Mouse (Mus musculus) thymus, postnatal 10 days (tissue): ENCODE results near the gene Klk14.
A peak's percentile ranks its signal among the peaks of the same experiment; 100 is the strongest.
"Not testable (repeated sequence)": the region's sequence is repeated elsewhere in the genome, so short reads cannot be mapped to it uniquely, and the experiment has no call there.

ENCODE experiments used
- DNase-seq, 2 experiments: peaks; one replicate each; pipeline ENCODE4 v3.0.0; 2021; ENCODE audit warnings: low spot score in 2 of 2

The Klk14 gene

DNA sequence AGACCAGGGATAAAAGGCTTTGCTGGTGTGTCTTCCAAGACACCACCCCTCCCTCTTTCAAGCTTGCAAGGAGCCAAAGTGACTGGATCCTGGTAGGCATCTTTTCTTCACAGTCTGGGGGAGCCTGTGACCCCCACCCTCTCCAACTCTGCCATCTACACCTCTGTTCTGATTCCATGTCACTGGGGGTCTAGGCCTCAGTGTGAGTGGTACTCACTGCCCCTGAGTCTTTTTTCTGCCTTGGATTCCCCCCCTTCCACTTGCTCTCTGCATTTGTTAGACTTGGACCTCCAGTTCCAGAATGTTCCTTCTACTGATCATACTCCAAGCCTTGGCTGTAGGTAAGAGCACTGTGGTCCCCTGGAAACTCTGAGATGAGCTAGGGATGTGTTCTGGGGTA lies at the start of gene Klk14:
TSS of gene Klk14 (plus strand) at position 301 of the 400 bp plus-strand sequence.
- no peak for DNase-seq

DNA sequence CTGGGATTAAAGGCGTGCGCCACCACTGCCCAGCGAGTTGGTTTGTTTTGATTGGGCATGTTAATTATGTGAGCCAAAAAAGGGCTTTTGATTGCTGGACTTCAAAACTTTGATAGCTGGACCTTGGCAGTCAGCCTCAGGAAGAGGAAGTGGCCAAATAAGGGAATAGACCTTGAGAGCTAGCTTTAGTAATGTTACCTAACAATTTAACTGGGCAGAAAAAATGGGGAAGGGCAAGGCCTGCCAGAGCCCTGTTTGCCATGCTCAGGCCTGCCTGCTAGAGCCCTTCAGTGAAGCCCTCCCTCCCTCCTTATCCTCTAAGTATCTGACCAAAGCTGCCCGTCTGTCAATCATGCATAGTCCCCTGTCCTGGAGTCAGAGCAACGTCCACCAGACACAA lies 47.6 kb upstream of the Klk14 start:
- no peak for DNase-seq

DNA sequence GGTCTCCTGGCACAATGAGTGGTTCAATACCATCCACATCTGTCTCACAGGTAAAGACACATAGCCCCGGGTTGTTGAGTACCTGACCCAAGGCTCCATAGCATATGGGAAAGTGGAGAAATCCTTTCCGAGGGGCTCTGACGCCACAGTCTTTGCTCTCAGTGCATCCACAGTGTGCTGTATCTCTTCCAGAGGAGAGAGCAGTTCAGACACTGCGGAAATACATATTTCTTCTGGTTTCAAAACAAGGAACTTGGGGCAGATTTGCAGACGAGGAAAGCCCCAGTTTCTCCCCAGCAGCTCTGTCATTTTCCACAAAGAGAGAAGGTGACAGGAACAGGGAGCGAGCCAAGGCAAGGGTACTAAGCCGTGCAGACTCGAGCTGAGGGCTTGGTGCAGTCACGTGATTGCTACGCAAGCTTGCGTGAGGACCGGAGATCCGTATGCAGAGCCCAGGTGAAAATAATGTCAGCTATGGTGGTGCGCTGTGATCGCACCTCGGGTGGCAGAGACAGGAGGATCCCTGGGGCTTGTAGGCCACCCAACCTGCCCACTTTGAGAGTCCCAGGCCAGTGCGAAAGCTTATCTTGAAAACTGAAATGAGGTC lies 47.1 kb upstream of the Klk14 start:
- no peak for DNase-seq

DNA sequence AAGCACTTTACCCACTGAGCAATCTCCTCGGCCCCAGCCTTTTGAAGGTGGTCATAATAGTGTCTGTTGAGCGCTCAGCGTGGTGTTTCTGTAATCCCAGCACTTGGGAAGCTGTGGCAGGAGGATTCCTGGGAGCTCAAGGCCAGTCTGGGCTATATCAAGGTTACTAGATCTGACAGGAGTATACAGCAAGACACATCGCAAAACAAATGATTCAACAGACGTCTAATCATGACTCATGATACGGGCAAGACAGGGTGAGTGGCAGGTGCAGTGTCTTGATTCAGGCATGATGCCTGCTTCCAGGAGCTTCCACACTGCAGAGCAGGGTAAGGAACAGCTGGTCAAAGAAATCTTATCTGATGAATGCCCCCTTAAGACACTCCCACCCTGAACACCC lies 37.5 kb upstream of the Klk14 start:
- DNase-seq: no peak

DNA sequence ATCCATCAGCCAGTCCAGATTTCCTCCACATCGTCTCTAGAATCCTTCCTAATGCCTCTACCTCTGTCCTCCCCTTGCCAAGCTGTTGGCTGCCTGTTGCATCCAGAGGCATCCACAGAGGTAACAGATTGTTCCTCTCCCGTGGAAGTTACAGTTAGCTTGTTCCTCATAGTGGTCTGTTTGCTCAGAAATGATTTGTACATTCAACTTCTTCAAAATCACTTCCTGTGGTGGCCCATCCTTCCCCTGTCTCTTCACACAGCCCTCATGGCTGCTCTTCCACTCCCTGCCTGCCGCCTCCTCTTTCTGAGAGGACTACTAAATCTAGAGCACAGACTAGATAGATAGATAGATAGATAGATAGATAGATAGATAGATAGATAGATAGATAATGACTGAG lies 35.7 kb upstream of the Klk14 start:
- DNase-seq: no peak

DNA sequence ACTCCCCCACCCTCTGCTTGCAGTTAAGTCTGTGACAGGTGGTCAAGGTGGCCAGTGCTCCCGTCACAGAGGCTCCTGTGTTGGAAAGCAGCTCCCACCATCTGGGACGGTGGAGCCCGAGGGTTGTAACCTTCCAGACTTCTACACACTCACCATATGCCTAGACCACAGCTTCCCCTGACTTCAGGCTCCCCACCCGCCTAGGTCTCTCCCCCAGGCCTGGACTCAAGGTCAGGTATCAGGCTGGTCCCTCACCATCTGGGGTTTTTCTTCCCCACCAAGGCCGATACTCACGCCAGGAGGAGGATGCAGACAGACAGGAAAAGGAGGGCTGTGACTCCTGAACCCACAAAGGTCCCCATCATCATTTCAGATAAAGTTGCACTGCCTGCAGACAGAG lies 34.0 kb upstream of the Klk14 start:
- no peak for DNase-seq

DNA sequence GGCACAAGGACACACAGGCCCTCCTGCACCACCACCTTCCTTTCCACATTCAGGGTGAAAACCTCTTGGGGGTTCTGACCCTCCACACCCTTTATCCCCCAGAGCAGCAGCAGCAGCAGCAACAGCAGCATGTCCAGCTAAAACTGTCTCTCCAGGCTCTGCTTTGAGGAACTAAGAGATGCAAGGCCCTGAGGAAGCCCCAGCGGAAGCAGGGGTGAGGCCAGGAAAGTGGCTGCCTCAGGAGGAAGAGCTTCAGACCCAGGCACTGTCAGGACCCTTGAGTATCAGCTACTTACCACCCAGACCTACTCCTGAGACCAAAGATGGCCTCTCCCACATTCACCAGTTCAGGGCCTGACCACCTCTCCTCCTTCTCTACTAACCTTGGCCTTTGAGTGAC lies 30.2 kb upstream of the Klk14 start, which contains the start of gene Siglece:
TSS of gene Siglece (minus strand) at position 160 of the 400 bp plus-strand sequence.
- no peak for DNase-seq

DNA sequence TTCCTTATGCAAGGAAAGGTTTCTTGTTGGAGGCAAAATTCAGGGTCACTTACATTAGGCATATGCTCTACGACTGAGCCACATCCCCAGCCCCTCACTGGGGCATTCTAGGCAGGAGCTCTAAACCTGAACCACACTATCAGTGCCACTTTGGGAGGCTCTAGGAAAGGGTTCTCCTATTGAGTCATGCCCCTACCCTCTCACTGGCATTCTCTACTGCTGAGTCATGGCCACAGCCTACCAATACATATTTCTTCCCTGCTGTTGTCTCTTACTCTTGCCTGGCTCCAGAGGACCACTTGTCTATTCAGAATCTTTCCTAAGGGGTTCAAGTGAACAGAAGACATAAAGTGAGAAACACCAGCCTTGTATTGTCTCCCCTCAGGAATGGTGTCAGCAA lies 27.4 kb upstream of the Klk14 start:
- no peak for DNase-seq

DNA sequence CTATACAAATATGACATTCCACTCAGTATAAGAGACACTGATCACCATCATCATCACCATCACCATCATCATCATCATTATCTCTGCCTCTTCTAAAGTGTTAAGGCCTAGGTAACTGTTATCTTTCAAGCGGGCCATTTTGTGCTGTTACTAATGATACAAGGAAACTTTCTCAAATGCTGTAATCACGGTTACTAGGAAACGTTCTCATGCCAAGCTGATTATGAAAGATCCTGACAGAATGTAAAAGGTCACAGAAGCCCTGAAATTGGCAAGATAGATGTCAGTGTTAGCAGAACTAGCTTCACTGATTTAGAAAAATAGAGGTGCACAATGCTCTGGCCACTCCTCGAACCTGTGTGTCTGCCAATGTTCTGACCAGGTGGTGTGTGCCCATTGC lies 23.0 kb upstream of the Klk14 start:
- not testable (repeated sequence) for DNase-seq

DNA sequence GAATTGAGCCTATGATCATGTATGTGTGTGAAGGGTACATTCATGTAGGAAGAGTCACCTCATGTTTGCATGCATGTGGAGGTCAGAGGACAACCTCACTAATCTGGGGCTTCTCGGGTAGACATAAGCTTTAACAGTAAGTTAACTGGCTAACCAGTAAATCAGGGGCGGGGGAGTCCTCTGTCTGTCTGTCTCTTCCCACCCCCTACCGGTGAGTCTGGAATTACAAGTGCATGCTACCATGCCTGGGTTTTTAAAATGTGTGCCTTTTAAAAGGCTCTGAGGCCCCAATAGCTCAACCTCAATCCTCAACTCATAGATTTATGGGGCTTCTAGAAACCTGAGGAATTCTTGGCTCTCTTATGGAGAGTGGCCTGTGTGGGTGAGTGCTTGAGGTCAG lies 21.6 kb upstream of the Klk14 start:
- DNase-seq: peak in 1 of 2 experiments; percentile 51

DNA sequence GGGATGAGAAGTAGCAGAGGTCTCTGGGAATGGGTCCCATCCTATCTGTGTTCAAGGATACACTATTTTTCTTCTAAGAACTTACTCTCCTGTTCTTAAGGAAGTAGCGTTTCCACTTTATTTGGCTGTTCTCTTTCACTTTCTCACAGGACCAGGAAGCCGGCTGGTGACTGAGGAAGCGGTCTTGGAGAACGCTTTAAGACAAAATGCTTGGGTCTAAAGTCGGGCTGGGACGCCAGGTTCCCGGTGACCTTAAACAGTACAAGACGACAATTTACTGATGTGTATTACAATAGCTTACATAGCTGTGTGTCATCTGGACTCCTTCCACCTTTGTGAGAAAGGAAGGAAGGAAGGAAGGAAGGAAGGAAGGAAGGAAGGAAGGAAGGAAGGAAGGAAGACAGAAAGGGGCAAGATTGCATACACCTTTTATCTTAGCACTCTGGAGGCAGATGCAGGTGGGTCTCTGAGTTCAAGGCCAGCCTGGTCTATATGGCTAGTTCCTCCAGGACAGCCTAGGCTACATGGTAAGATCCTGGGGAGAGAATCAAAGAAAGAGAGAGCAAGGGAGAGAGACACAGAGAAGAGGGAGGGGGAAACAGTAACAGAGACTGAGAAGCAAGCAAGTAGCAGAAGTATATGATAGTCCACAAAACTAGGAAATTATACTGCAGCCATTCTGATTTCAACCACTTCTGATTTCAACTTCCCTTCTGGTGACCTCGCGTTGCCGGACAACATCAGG lies 19.0 kb upstream of the Klk14 start:
- no peak for DNase-seq

DNA sequence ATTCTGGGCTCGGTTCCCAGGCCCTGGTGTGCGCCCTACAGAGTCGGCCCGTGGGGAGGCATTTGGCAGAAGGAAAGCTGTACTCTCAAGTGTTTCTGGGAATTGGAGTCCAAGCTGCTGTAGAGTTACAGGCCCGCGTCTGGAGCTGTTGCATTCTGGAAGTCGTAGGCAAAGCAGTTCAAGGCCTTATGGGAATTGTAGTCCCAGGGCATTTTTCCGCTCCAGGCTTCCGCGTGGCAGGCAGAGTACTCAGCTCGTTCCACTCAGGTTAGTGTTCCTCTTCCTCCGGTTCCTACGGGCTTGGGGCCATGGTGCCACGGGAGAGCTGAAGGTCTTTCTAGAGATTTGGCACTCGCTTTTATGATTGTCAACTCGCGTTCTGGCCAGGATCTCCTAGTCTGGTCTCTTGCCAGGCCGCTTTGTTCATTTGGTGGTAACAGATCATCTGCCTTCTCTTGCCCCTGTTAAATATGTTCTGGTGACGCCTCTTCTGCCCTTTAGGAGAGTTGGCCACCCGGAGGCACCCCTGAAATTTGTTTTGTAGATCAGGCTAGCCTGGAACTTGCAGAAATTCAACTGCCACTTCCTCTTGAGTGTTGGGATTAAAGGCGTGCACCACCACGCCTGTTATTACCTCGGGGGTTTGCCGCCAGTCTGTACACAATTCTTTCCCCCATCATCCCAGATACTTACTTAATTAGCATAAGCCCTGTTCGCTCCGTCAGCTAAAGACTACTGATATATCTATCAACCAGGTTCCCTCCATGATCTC lies 18.2 kb upstream of the Klk14 start, which contains the start of gene Ctu1:
TSS of gene Ctu1 (plus strand) at position 208 of the 772 bp plus-strand sequence.
- DNase-seq: peak; percentile 76 to 79

DNA sequence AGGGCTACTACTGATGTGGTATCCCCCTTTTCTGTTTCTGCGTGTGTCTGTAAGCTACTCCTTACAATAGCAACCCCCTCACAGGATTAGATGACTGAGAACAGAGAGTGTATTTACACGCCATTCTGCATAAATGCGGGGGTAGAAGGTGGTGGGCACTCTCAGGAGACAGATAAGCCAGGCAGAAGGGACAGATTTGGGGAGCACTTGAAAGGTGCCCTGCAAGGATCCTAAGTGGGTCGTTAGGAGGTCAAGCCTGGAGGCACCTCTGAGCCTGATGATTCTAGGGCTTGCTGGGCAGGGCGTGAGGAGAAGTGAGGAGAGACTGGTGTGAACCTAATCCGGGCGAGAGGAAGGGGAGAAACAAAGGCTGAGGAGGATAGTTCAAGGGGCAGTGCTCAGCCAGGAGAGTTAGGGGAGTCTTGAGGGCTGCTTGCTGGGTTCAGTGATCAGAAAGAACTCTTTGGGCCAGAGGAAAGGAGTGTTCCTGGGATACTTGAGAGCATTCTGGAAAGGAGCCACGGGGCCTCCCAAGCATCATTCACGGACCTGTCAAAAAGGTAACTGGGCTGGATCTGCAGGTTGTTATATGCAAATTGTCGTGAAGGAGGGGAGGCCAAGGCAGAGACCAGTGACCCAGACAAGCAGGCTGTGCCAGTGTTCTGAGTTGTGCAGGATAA lies 17.5 kb upstream of the Klk14 start:
- DNase-seq: no peak

DNA sequence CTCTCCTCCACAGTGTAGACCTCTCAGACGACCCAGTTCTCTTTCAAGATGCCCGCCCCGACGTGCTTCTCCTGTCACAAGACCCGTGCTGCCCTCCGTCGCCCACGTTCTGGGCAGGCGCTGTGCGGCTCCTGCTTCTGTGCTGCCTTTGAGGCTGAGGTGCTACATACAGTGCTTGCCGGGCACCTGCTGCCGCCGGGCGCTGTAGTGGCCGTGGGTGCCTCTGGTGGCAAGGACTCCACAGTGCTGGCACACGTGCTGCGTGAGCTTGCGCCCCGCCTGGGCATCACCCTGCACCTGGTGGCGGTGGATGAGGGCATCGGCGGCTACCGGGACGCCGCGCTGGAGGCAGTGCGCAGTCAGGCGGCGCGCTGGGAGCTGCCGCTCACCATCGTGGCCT lies 15.1 kb upstream of the Klk14 start:
- DNase-seq: no peak

DNA sequence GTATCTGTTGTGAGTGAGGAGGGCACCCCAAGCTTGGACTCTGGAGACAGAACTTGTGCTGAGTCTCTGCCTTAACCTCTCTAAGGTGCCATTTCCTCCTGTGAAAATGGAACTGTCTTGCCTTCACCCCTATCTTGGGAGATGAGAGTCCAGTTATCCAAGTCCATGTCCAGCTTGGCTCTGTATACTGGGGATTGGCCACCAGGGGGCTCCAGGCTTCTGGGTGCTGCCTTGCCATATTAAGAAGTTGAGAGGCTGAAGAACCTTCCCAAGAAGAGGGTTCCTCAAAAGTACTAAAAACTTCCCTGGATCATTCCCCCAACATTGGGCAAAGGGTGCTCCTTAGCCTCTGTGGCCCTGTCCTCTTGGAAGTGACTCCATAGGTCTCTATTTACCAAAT lies 11.7 kb upstream of the Klk14 start:
- peak in 1 of 2 experiments; percentile 20 for DNase-seq

DNA sequence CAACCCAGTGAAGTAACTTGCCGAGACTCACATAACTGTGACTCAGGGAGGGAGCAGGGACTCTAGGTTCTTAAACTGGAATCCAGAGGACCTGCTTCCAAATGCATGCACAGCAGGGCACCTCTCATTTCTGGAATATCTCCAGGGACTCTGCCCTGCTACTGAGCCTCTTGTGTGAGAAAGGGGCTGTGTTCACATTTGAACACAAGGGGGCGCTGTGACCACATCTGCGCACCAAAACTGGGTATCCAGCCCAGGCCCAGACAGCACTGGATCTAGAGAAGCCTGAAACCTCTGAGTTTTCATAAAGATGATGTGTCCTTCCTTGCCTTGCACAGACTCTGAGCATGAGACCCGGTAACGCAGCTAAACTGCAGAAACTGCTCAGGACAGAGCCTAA lies 9.3 kb upstream of the Klk14 start:
- DNase-seq: peak in 1 of 2 experiments; percentile 55

DNA sequence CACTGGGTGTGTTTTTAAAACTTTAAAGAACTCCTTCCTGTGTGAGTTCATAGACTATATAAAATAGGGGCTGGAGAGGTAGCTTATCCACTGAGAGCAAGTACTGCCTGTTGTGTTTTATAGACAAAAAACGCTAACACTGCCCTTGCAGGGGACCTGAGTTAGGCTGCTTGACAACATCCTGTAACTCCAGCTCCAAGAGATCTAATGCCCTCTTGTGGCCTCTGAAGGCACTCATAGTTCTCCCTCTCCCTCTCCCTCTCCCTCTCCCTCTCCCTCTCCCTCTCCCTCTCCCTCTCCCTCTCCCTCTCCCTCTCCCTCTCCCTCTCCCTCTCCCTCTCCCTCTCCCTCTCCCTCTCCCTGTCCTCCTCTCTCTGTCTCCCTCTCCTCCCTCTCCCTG lies 7.7 kb upstream of the Klk14 start:
- DNase-seq: not testable (repeated sequence)

DNA sequence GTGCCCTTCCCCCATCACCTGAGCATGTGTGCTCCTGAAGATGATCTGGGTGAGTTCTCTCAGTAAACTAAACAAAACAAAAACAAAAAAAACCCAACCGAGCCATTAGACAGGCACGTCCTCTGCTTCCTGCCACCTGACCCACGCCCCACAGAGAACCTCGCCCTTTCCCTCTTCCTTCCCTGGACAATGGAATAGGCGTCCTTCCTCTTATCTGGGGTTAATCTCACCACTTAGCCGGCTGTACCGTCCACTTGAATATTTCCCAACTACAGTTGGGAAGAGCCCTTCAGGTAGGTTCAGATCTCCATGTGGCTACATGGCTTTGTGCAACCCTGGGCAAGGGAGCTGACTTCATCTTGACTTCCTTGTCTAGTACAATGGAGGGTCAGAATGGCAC lies 5.1 kb upstream of the Klk14 start:
- no peak for DNase-seq

DNA sequence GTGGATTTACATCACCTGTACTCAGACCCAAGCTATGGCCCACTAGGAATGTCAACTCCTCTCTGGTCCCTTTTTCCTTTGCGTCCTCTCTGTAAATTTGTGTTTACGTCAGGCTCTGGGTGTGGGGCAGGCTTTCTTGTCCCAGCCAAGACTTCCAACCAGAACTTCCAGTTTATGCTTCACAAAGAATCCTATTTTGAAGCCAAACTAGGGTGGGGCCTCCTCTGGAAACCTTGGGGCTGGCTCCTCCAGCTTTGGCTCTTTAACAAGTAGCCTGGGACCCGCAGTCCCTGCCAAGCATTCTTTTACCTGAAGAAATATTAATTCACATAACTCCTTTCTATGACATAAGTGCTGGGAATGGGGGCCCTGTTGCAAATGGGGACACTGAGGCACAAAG lies 19.8 kb downstream of the Klk14 start:
- no peak for DNase-seq

DNA sequence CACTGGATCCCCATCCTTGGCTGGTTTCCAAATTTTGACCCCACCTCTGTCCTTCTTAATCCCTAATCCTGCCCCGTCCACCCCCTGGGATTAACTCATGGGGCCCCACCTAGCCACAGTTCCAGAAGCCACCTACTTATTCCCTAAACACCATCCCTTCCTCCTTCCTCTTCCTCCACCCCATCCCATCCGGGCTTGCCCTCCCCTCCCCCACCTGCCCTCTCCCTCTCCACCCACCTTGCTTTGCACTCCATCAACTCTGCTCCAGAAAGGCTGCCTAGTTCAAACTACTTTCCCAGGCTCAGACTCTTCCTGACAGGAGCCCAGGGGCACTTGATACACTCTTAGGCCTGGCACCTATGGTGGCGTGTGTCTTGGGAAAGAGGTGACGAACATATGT lies 22.0 kb downstream of the Klk14 start, which contains the start of gene Klk13:
TSS of gene Klk13 (plus strand) at position 301 of the 400 bp plus-strand sequence.
- DNase-seq: no peak

DNA sequence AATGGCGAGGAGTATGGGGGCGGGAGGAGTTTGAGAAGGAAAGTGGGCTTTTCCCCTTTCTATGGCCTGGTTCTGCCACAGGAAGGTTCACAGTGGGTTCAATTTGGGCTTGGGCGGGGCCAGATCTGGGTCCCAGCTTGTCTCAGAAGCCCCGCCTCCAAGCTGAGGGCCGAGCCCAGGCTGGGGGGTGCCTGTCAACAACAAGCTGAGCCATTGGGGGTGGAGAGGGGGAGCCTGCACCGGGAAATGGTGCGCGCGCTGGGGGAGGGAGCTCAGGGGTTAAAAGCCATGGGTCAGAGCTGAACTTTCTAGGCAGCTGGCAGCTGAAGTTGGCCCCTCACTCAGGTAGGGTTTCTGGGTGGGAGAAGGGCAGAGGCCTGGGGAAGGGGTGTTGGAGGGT lies 22.7 kb downstream of the Klk14 start:
- DNase-seq: no peak

DNA sequence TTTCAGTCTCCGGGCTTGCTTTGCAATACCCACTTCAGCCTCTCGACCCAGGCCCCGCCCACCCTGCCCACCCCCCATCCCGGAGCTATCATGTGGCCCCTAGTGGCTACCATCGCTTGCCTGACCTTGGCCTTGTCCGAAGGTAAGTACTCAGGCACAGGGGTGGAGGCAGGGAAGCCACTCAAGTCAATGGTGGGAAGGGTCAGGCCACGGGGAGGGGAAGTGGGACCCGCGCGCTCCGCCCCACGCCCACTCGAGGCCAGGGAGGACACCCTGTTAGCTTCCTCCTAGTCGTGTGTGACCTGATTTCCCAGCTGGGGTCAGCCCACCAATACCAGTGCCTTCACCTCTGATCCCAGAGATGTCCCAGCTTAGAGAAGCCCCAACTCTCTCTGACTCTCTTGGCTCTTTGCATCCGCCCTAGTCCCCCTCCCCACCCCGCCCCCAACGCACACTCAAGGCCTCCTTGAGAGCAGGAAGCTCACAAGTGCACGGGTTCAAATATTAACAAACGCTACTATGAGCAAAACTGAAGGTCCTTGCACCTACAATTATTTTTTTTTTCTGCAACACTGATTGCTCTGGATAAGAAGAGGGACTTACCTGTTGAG lies 23.6 kb downstream of the Klk14 start:
- DNase-seq: no peak
